Mouse (Mus musculus): Measurements from ENCODE around the gene Scarf2. TPM values are rescaled to one million over a fixed set of nuclear protein-coding genes. Genes with fewer than 3 reads are reported as not detected.

The Scarf2 gene
- polyA plus RNA-seq, 1 experiment from 2014 or later = 1.0 TPM

- H3K27me3 ChIP-seq = peaks cover 96% of the 10 kb centered on the region
- DNase-seq = no peak
Observed at GRCm38 (mm10) chr16:17809711-17810110, 12.6 kb downstream of the Scarf2 start.

GRCm38 (mm10) chr16:17812120-17812519 is 15.0 kb downstream of the Scarf2 start:
- no peak overlapping the region for H3K4me2 ChIP-seq
- H3K36me3 ChIP-seq = no peaks in the 10 kb centered on the region
- peaks cover 24% of the 10 kb centered on the region for H3K4me1 ChIP-seq (replicated peaks)
- 2% methylated on average over 5 of the region's 5 CpGs for WGBS (ENCODE audit: insufficient replicate concordance)
- peaks cover 96% of the 10 kb centered on the region for H3K27me3 ChIP-seq
- no peak overlapping the region for H3K9ac ChIP-seq
- ATAC-seq (ENCODE audit: low read depth) = no peak
- DNase-seq = no peak
- H3K9me3 ChIP-seq (replicated peaks) = no peaks in the 10 kb centered on the region
- no peak overlapping the region for H3K27ac ChIP-seq
- no peak overlapping the region for H3K4me3 ChIP-seq (replicated peaks)

More at GRCm38 (mm10) chr16:17809711-17810110, 12.6 kb downstream of the Scarf2 start:
- 33% methylated on average over 7 of the region's 7 CpGs for WGBS (ENCODE audit: insufficient replicate concordance)
- Histone ChIP-seq H3K9me3 (replicated peaks) (no peaks in the 10 kb centered on the region), H3K27ac (no peak overlapping the region), H3K4me2 (no peak overlapping the region), H3K4me1 (replicated peaks) (peaks cover 26% of the 10 kb centered on the region), H3K4me3 (replicated peaks) (no peak overlapping the region), H3K9ac (no peak overlapping the region), H3K36me3 (no peaks in the 10 kb centered on the region)
- no peak for ATAC-seq (ENCODE audit: low read depth)

GRCm38 (mm10) chr16:17813173-17813572 is 16.1 kb downstream of the Scarf2 start:
- Histone ChIP-seq H3K4me1 (replicated peaks) (peaks cover 15% of the 10 kb centered on the region), H3K4me3 (replicated peaks) (no peak overlapping the region), H3K9ac (no peak overlapping the region), H3K36me3 (no peaks in the 10 kb centered on the region), H3K9me3 (replicated peaks) (no peaks in the 10 kb centered on the region), H3K4me2 (no peak overlapping the region), H3K27me3 (peaks cover 91% of the 10 kb centered on the region), H3K27ac (no peak overlapping the region)
- ATAC-seq (ENCODE audit: low read depth) = no peak
- no peak for DNase-seq
- WGBS (ENCODE audit: insufficient replicate concordance) = 53% methylated on average over 4 of the region's 4 CpGs

- peak overlapping the region; percentile 52 for H3K4me3 ChIP-seq (replicated peaks)
- no peaks in the 10 kb centered on the region for H3K9me3 ChIP-seq (replicated peaks)
- WGBS (ENCODE audit: insufficient replicate concordance) = 3% methylated on average over 63 of the region's 63 CpGs
- H3K4me2 ChIP-seq = peak overlapping the region; percentile 75
- peak overlapping the region; percentile 64 for H3K9ac ChIP-seq
- peaks cover 76% of the 10 kb centered on the region for H3K27me3 ChIP-seq
- peaks cover 15% of the 10 kb centered on the region for H3K4me1 ChIP-seq (replicated peaks)
- peak; percentile 83 for ATAC-seq (ENCODE audit: low read depth)
- DNase-seq = peak; percentile 58
- H3K27ac ChIP-seq = no peak overlapping the region
- H3K36me3 ChIP-seq = no peaks in the 10 kb centered on the region
Observed at GRCm38 (mm10) chr16:17815411-17816402, 18.6 kb downstream of the Scarf2 start.

GRCm38 (mm10) chr16:17816528-17816927 is 19.4 kb downstream of the Scarf2 start:
- Histone ChIP-seq H3K9me3 (replicated peaks) (no peaks in the 10 kb centered on the region), H3K36me3 (no peaks in the 10 kb centered on the region), H3K4me1 (replicated peaks) (peaks cover 15% of the 10 kb centered on the region), H3K4me2 (no peak overlapping the region), H3K4me3 (replicated peaks) (no peak overlapping the region), H3K27me3 (peaks cover 76% of the 10 kb centered on the region), H3K27ac (no peak overlapping the region), H3K9ac (no peak overlapping the region)
- WGBS (ENCODE audit: insufficient replicate concordance) = 73% methylated on average over 8 of the region's 8 CpGs
- no peak for DNase-seq
- no peak for ATAC-seq (ENCODE audit: low read depth)

- no peak overlapping the region for H3K27ac ChIP-seq
- ATAC-seq (ENCODE audit: low read depth) (no peak), DNase-seq (no peak)
- 50% methylated on average over 2 of the region's 2 CpGs for WGBS (ENCODE audit: insufficient replicate concordance)
- H3K36me3 ChIP-seq = no peaks in the 10 kb centered on the region
- no peaks in the 10 kb centered on the region for H3K9me3 ChIP-seq (replicated peaks)
- no peak overlapping the region for H3K9ac ChIP-seq
- H3K4me1 ChIP-seq (replicated peaks) = no peaks in the 10 kb centered on the region
- H3K4me3 ChIP-seq (replicated peaks) = no peak overlapping the region
- H3K4me2 ChIP-seq = no peak overlapping the region
- H3K27me3 ChIP-seq = peaks cover 81% of the 10 kb centered on the region
Observed at GRCm38 (mm10) chr16:17826500-17826899, 29.4 kb downstream of the Scarf2 start.

GRCm38 (mm10) chr16:17828229-17828628 is 31.1 kb downstream of the Scarf2 start:
- WGBS (ENCODE audit: insufficient replicate concordance) = 21% methylated on average over 2 of the region's 2 CpGs
- Histone ChIP-seq H3K4me2 (no peak overlapping the region), H3K4me3 (replicated peaks) (no peak overlapping the region), H3K9me3 (replicated peaks) (no peaks in the 10 kb centered on the region), H3K9ac (no peak overlapping the region), H3K27ac (no peak overlapping the region), H3K4me1 (replicated peaks) (peaks cover 1% of the 10 kb centered on the region), H3K27me3 (peaks cover 85% of the 10 kb centered on the region), H3K36me3 (no peaks in the 10 kb centered on the region)
- ATAC-seq (ENCODE audit: low read depth) (no peak), DNase-seq (no peak)

- peaks cover 85% of the 10 kb centered on the region for H3K27me3 ChIP-seq
- no peak overlapping the region for H3K4me3 ChIP-seq (replicated peaks)
- H3K9ac ChIP-seq = no peak overlapping the region
- H3K9me3 ChIP-seq (replicated peaks) = no peaks in the 10 kb centered on the region
- WGBS (ENCODE audit: insufficient replicate concordance) = 66% methylated on average over 3 of the region's 3 CpGs
- DNase-seq (no peak), ATAC-seq (ENCODE audit: low read depth) (no peak)
- H3K4me2 ChIP-seq = no peak overlapping the region
- peaks cover 8% of the 10 kb centered on the region for H3K4me1 ChIP-seq (replicated peaks)
- H3K27ac ChIP-seq = no peak overlapping the region
- H3K36me3 ChIP-seq = no peaks in the 10 kb centered on the region
Observed at GRCm38 (mm10) chr16:17828867-17829266, 31.8 kb downstream of the Scarf2 start.

GRCm38 (mm10) chr16:17830385-17831178 is 33.5 kb downstream of the Scarf2 start:
- Histone ChIP-seq H3K9ac (no peak overlapping the region), H3K27ac (no peak overlapping the region), H3K36me3 (no peaks in the 10 kb centered on the region), H3K27me3 (peaks cover 94% of the 10 kb centered on the region), H3K4me3 (replicated peaks) (no peak overlapping the region), H3K4me1 (replicated peaks) (peaks cover 13% of the 10 kb centered on the region), H3K9me3 (replicated peaks) (no peaks in the 10 kb centered on the region), H3K4me2 (no peak overlapping the region)
- WGBS (ENCODE audit: insufficient replicate concordance) = 61% methylated on average over 10 of the region's 10 CpGs
- no peak for DNase-seq
- no peak for ATAC-seq (ENCODE audit: low read depth)

- DNase-seq (no peak), ATAC-seq (ENCODE audit: low read depth) (no peak)
- peaks cover 13% of the 10 kb centered on the region for H3K4me1 ChIP-seq (replicated peaks)
- no peak overlapping the region for H3K27ac ChIP-seq
- no peak overlapping the region for H3K4me2 ChIP-seq
- no peak overlapping the region for H3K4me3 ChIP-seq (replicated peaks)
- H3K27me3 ChIP-seq = peaks cover 99% of the 10 kb centered on the region
- no peaks in the 10 kb centered on the region for H3K36me3 ChIP-seq
- no peak overlapping the region for H3K9ac ChIP-seq
- H3K9me3 ChIP-seq (replicated peaks) = no peaks in the 10 kb centered on the region
- WGBS (ENCODE audit: insufficient replicate concordance) = 12% methylated on average over 11 of the region's 11 CpGs
Observed at GRCm38 (mm10) chr16:17831781-17832180, 34.7 kb downstream of the Scarf2 start.

- Histone ChIP-seq H3K4me1 (replicated peaks) (peaks cover 13% of the 10 kb centered on the region), H3K9ac (no peak within 1 kb of the TSS), H3K36me3 (no peaks in the 10 kb centered on the region), H3K27ac (no peak within 1 kb of the TSS), H3K27me3 (peaks cover 99% of the 10 kb centered on the region), H3K4me3 (replicated peaks) (peak within 1 kb of the TSS; percentile 54), H3K9me3 (replicated peaks) (no peaks in the 10 kb centered on the region), H3K4me2 (peak within 1 kb of the TSS; percentile 68)
- WGBS (ENCODE audit: insufficient replicate concordance) = 21% methylated on average over 7 of the region's 7 CpGs
- no peak for ATAC-seq (ENCODE audit: low read depth)
- DNase-seq = no peak
Observed at GRCm38 (mm10) chr16:17832821-17833220, 35.7 kb downstream of the Scarf2 start, which contains the start of gene B830017H08Rik. TSS of gene B830017H08Rik (plus strand) at chr16:17833121.

All from liver, embryonic 13.5 days (tissue).